Mouse (Mus musculus): ENCODE data around the gene Zfp810. TPM values are rescaled to one million over a fixed set of nuclear protein-coding genes. Genes with fewer than 3 reads are reported as not detected.
A peak's percentile ranks its signal among the peaks of the same experiment; 100 is the strongest.

The Zfp810 gene
- polyA plus RNA-seq, 1 experiment from 2014 or later: 38.4 TPM

GRCm38 (mm10) chr9:22256579-22256978, 50.9 kb downstream of the Zfp810 start:
- Histone ChIP-seq H3K36me3 (ENCODE audit: control insufficient read depth, insufficient read depth, low read length) (peaks cover 43% of the 10 kb centered on the region), H3K27ac (replicated peaks; ENCODE audit: low read depth, low read length) (no peak overlapping the region), H3K9me3 (ENCODE audit: control insufficient read depth, low read length) (peaks cover 16% of the 10 kb centered on the region), H3K4me2 (ENCODE audit: low read length) (no peak overlapping the region), H3K9ac (replicated peaks; ENCODE audit: low read length) (no peak overlapping the region), H3K27me3 (ENCODE audit: control insufficient read depth, insufficient read depth, low read length) (no peaks in the 10 kb centered on the region), H3K4me1 (ENCODE audit: control insufficient read depth, insufficient read depth, low read length) (0 out of 2 replicates have a peak, but pooled peaks cover 5% of the 10 kb centered on the region), H3K4me3 (replicated peaks; ENCODE audit: low read depth, low read length) (no peak overlapping the region)
- WGBS: 94% methylated on average over 4 of the region's 4 CpGs
- ATAC-seq (ENCODE audit: low FRiP score, low TSS enrichment): no peak
- no peak for DNase-seq

GRCm38 (mm10) chr9:22244242-22244641, 63.2 kb downstream of the Zfp810 start:
- peaks cover 50% of the 10 kb centered on the region for H3K36me3 ChIP-seq (ENCODE audit: control insufficient read depth, insufficient read depth, low read length)
- ATAC-seq (ENCODE audit: low FRiP score, low TSS enrichment): no peak
- no peak overlapping the region for H3K4me2 ChIP-seq (ENCODE audit: low read length)
- H3K4me1 ChIP-seq (ENCODE audit: control insufficient read depth, insufficient read depth, low read length): no peaks in the 10 kb centered on the region
- no peaks in the 10 kb centered on the region for H3K27me3 ChIP-seq (ENCODE audit: control insufficient read depth, insufficient read depth, low read length)
- no peak overlapping the region for H3K27ac ChIP-seq (replicated peaks; ENCODE audit: low read depth, low read length)
- 93% methylated on average over 2 of the region's 2 CpGs for WGBS
- DNase-seq: no peak
- no peak overlapping the region for H3K9ac ChIP-seq (replicated peaks; ENCODE audit: low read length)
- H3K4me3 ChIP-seq (replicated peaks; ENCODE audit: low read depth, low read length): no peak overlapping the region
- peaks cover 25% of the 10 kb centered on the region for H3K9me3 ChIP-seq (ENCODE audit: control insufficient read depth, low read length)

GRCm38 (mm10) chr9:22240001-22240400, 67.4 kb downstream of the Zfp810 start:
- no peaks in the 10 kb centered on the region for H3K27me3 ChIP-seq (ENCODE audit: control insufficient read depth, insufficient read depth, low read length)
- no peaks in the 10 kb centered on the region for H3K9me3 ChIP-seq (ENCODE audit: control insufficient read depth, low read length)
- no peak overlapping the region for H3K4me3 ChIP-seq (replicated peaks; ENCODE audit: low read depth, low read length)
- DNase-seq: no peak
- no peak overlapping the region for H3K27ac ChIP-seq (replicated peaks; ENCODE audit: low read depth, low read length)
- no peak overlapping the region for H3K4me2 ChIP-seq (ENCODE audit: low read length)
- no peak for ATAC-seq (ENCODE audit: low FRiP score, low TSS enrichment)
- WGBS: 94% methylated on average over 4 of the region's 4 CpGs
- H3K9ac ChIP-seq (replicated peaks; ENCODE audit: low read length): no peak overlapping the region
- H3K36me3 ChIP-seq (ENCODE audit: control insufficient read depth, insufficient read depth, low read length): peaks cover 40% of the 10 kb centered on the region
- no peaks in the 10 kb centered on the region for H3K4me1 ChIP-seq (ENCODE audit: control insufficient read depth, insufficient read depth, low read length)

- H3K9ac ChIP-seq (replicated peaks; ENCODE audit: low read length): no peak overlapping the region
- ATAC-seq (ENCODE audit: low FRiP score, low TSS enrichment) (no peak), DNase-seq (peak; percentile 5)
- H3K36me3 ChIP-seq (ENCODE audit: control insufficient read depth, insufficient read depth, low read length): no peaks in the 10 kb centered on the region
- H3K4me2 ChIP-seq (ENCODE audit: low read length): no peak overlapping the region
- no peaks in the 10 kb centered on the region for H3K27me3 ChIP-seq (ENCODE audit: control insufficient read depth, insufficient read depth, low read length)
- no peak overlapping the region for H3K4me3 ChIP-seq (replicated peaks; ENCODE audit: low read depth, low read length)
- H3K4me1 ChIP-seq (ENCODE audit: control insufficient read depth, insufficient read depth, low read length): no peaks in the 10 kb centered on the region
- H3K27ac ChIP-seq (replicated peaks; ENCODE audit: low read depth, low read length): no peak overlapping the region
- no peaks in the 10 kb centered on the region for H3K9me3 ChIP-seq (ENCODE audit: control insufficient read depth, low read length)
Observed at GRCm38 (mm10) chr9:22230556-22230955, 76.9 kb downstream of the Zfp810 start.

GRCm38 (mm10) chr9:22230061-22230460, 77.4 kb downstream of the Zfp810 start:
- H3K4me3 ChIP-seq (replicated peaks; ENCODE audit: low read depth, low read length): no peak overlapping the region
- no peak for DNase-seq
- 94% methylated on average over 3 of the region's 3 CpGs for WGBS
- no peaks in the 10 kb centered on the region for H3K9me3 ChIP-seq (ENCODE audit: control insufficient read depth, low read length)
- no peak overlapping the region for H3K4me2 ChIP-seq (ENCODE audit: low read length)
- no peak overlapping the region for H3K9ac ChIP-seq (replicated peaks; ENCODE audit: low read length)
- no peaks in the 10 kb centered on the region for H3K4me1 ChIP-seq (ENCODE audit: control insufficient read depth, insufficient read depth, low read length)
- ATAC-seq (ENCODE audit: low FRiP score, low TSS enrichment): no peak
- H3K36me3 ChIP-seq (ENCODE audit: control insufficient read depth, insufficient read depth, low read length): no peaks in the 10 kb centered on the region
- no peak overlapping the region for H3K27ac ChIP-seq (replicated peaks; ENCODE audit: low read depth, low read length)
- H3K27me3 ChIP-seq (ENCODE audit: control insufficient read depth, insufficient read depth, low read length): no peaks in the 10 kb centered on the region

- Histone ChIP-seq H3K4me3 (replicated peaks; ENCODE audit: low read depth, low read length) (no peak overlapping the region), H3K36me3 (ENCODE audit: control insufficient read depth, insufficient read depth, low read length) (no peaks in the 10 kb centered on the region), H3K27ac (replicated peaks; ENCODE audit: low read depth, low read length) (no peak overlapping the region), H3K27me3 (ENCODE audit: control insufficient read depth, insufficient read depth, low read length) (no peaks in the 10 kb centered on the region), H3K9ac (replicated peaks; ENCODE audit: low read length) (no peak overlapping the region), H3K4me1 (ENCODE audit: control insufficient read depth, insufficient read depth, low read length) (no peaks in the 10 kb centered on the region), H3K9me3 (ENCODE audit: control insufficient read depth, low read length) (no peaks in the 10 kb centered on the region), H3K4me2 (ENCODE audit: low read length) (no peak overlapping the region)
- DNase-seq (no peak), ATAC-seq (ENCODE audit: low FRiP score, low TSS enrichment) (no peak)
- 94% methylated on average over 7 of the region's 7 CpGs for WGBS
Observed at GRCm38 (mm10) chr9:22229386-22230026, 77.9 kb downstream of the Zfp810 start.

- no peak overlapping the region for H3K27ac ChIP-seq (replicated peaks; ENCODE audit: low read depth, low read length)
- no peaks in the 10 kb centered on the region for H3K36me3 ChIP-seq (ENCODE audit: control insufficient read depth, insufficient read depth, low read length)
- no peaks in the 10 kb centered on the region for H3K9me3 ChIP-seq (ENCODE audit: control insufficient read depth, low read length)
- no peak for ATAC-seq (ENCODE audit: low FRiP score, low TSS enrichment)
- no peak overlapping the region for H3K9ac ChIP-seq (replicated peaks; ENCODE audit: low read length)
- no peaks in the 10 kb centered on the region for H3K27me3 ChIP-seq (ENCODE audit: control insufficient read depth, insufficient read depth, low read length)
- WGBS: 97% methylated on average over 15 of the region's 15 CpGs
- no peak overlapping the region for H3K4me2 ChIP-seq (ENCODE audit: low read length)
- no peak for DNase-seq
- H3K4me1 ChIP-seq (ENCODE audit: control insufficient read depth, insufficient read depth, low read length): no peaks in the 10 kb centered on the region
- H3K4me3 ChIP-seq (replicated peaks; ENCODE audit: low read depth, low read length): no peak overlapping the region
Observed at GRCm38 (mm10) chr9:22226846-22227245, 80.6 kb downstream of the Zfp810 start.

Other genes starting within 250 kb of the Zfp810 start
- gene Gm49318, start 236.4 kb downstream of the Zfp810 start, polyA plus RNA-seq (2014; fragmentation: Nextera tagmentation; extraction: Ambion mirVana): not detected in 2 replicates
- gene Zfp653, start 236.3 kb downstream of the Zfp810 start, polyA plus RNA-seq (2014; fragmentation: Nextera tagmentation; extraction: Ambion mirVana): 14.7 and 18.1 TPM in 2 replicates
- gene Ecsit, start 222.2 kb downstream of the Zfp810 start, polyA plus RNA-seq (2014; fragmentation: Nextera tagmentation; extraction: Ambion mirVana): 45.6 and 48.5 TPM in 2 replicates
- 0.58 and 0.61 TPM in 2 replicates for gene Cnn1, start 208.4 kb downstream of the Zfp810 start, polyA plus RNA-seq (2014; fragmentation: Nextera tagmentation; extraction: Ambion mirVana)
- gene Elof1, start 190.5 kb downstream of the Zfp810 start, polyA plus RNA-seq (2014; fragmentation: Nextera tagmentation; extraction: Ambion mirVana): 182 and 196 TPM in 2 replicates
- gene Acp5, start 171.9 kb downstream of the Zfp810 start, polyA plus RNA-seq (2014; fragmentation: Nextera tagmentation; extraction: Ambion mirVana): 0.79 TPM in 1 of 2 replicates, not detected in the other
- 94.1 and 96.4 TPM in 2 replicates for gene Pigyl, start 150.8 kb downstream of the Zfp810 start, polyA plus RNA-seq (2014; fragmentation: Nextera tagmentation; extraction: Ambion mirVana)
- gene Zfp872, start 119.6 kb downstream of the Zfp810 start, polyA plus RNA-seq (2014; fragmentation: Nextera tagmentation; extraction: Ambion mirVana): 0.07 and 0.55 TPM in 2 replicates
- gene Zfp809, start 81.9 kb downstream of the Zfp810 start, polyA plus RNA-seq (2014; fragmentation: Nextera tagmentation; extraction: Ambion mirVana): 9.0 and 11.0 TPM in 2 replicates
- gene Zfp599, start 47.8 kb downstream of the Zfp810 start, polyA plus RNA-seq (2014; fragmentation: Nextera tagmentation; extraction: Ambion mirVana): 13.8 and 14.0 TPM in 2 replicates
- 3.4 and 9.3 TPM in 2 replicates for gene Anln, start 81.5 kb upstream of the Zfp810 start, polyA plus RNA-seq (2014; fragmentation: Nextera tagmentation; extraction: Ambion mirVana)
- 11.4 and 15.7 TPM in 2 replicates for gene 9530077C05Rik, start 103.9 kb upstream of the Zfp810 start, polyA plus RNA-seq (2014; fragmentation: Nextera tagmentation; extraction: Ambion mirVana)
- not detected in 2 replicates for gene Gm17545, start 146.6 kb upstream of the Zfp810 start, polyA plus RNA-seq (2014; fragmentation: Nextera tagmentation; extraction: Ambion mirVana)
- 57.2 and 72.6 TPM in 2 replicates for gene Rp9, start 162.1 kb upstream of the Zfp810 start, polyA plus RNA-seq (2014; fragmentation: Nextera tagmentation; extraction: Ambion mirVana)
- gene Bbs9, start 168.1 kb upstream of the Zfp810 start, polyA plus RNA-seq (2014; fragmentation: Nextera tagmentation; extraction: Ambion mirVana): 17.8 and 24.2 TPM in 2 replicates

Data from midbrain, embryonic 14.5 days (tissue).